Comparison of ENCODE assay signal across 16 mouse cellular contexts in the genomic region with DNA sequence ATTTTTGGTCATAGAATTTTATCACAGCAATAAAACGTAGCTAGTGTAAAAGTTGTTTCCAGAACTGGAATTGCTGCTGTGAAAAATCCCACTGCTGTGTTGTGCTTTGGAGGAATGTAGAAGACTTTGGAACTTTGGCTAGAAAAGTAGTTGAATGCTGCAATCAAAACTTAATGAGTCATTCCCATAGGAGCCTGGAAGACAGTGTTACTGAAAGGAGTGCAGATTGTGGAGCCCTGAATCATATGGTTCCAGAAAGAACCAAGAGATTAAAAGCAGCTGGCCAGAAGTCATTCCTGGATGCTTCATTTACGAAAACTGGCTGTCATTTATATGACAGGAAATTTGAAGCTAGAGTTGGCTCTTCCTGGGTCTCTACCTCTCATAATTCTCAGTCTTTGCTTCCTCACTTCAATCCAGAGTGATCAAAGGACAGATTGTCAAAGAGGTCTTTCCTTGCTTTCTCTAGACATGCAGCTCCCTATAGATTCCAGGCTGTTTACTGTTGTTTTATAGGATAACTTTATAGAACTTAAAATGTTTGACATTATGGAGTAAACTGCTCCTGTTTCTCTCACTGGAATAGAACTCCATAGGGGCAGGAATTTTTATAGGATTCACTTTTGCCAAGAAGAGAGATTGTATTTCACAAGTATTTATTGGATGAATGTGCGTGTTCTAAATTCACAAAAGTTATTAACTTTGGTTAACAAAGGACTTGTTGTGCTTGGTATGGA.
A peak's percentile ranks its signal among the peaks of the same experiment; 100 is the strongest.
DNase-seq lines count a peak whose midpoint lies in the region; ATAC-seq and TF ChIP-seq lines count a peak whose summit lies in the region.
"Had no signal": no experiment of that assay in that cellular context is flagged by ENCODE, and none has a peak within 500 bp of the region (broad histone marks: within the 10 kb centered on the region; RNA-seq: fewer than 3 reads in every experiment).

No protein-coding gene starts in this region.

- ATAC-seq in Patski = peak; percentile 78
- peak; percentile 87 for ATAC-seq in limb, embryonic 13.5 days (ENCODE audit: low FRiP score, low read depth)
- no peak for ATAC-seq in midbrain, embryonic 15.5 days (replicated peaks)

- no peak overlapping the region for H3K4me2 ChIP-seq in limb, embryonic 13.5 days (replicated peaks)
- H3K4me2 ChIP-seq in midbrain, embryonic 15.5 days = no peak overlapping the region
- H3K4me2 ChIP-seq: heart, embryonic 11.5 days; midbrain, embryonic 12.5 days had no signal

- H3K79me2 ChIP-seq in liver, adult 2 months (ENCODE audit: control insufficient read depth, insufficient read depth, low read length) = no peaks in the 10 kb centered on the region

- POLR2A ChIA-PET in Patski (lab: Charles Lee) = no interaction called here

- H3K36me3 ChIP-seq in liver, adult 2 months (ENCODE audit: control insufficient read depth, insufficient read depth, low read length) = no peaks in the 10 kb centered on the region
- no peaks in the 10 kb centered on the region for H3K36me3 ChIP-seq in limb, embryonic 13.5 days
- H3K36me3 ChIP-seq in midbrain, embryonic 15.5 days (replicated peaks) = no peaks in the 10 kb centered on the region
- H3K36me3 ChIP-seq: hindbrain, embryonic 10.5 days; midbrain, embryonic 12.5 days had no signal

- no peak overlapping the region for H3K9ac ChIP-seq in liver, adult 2 months (ENCODE audit: low read depth, low read length)
- no peak overlapping the region for H3K9ac ChIP-seq in limb, embryonic 13.5 days
- no peak overlapping the region for H3K9ac ChIP-seq in midbrain, embryonic 15.5 days
- H3K9ac ChIP-seq: midbrain, embryonic 12.5 days had no signal

- CTCF ChIA-PET in Patski (lab: Charles Lee) = interaction anchor here (1.0 kb wide), 1 partner anchor 18 kb away, joined by 4 read pairs; no protein-coding TSS in a partner anchor

- in situ Hi-C loops in Patski (cut with MboI; ENCODE audit: low pct_unique_long_range_greater_than_20kb) = no loop called here

- TF ChIP-seq CTCF in liver, adult 2 months (IDR thresholded peaks at IDR 0.05; ENCODE audit: low read depth, low read length) = no peak
- TF ChIP-seq CTCF in Patski (IDR thresholded peaks at IDR 0.05) = no peak

- no peak for TF ChIP-seq POLR2A in liver, adult 2 months (IDR thresholded peaks at IDR 0.05; ENCODE audit: extremely low read depth, insufficient read depth, low read length)

- H3K9me3 ChIP-seq in limb, embryonic 13.5 days = no peaks in the 10 kb centered on the region
- no peaks in the 10 kb centered on the region for H3K9me3 ChIP-seq in midbrain, embryonic 15.5 days
- H3K9me3 ChIP-seq: hindbrain, embryonic 10.5 days; midbrain, embryonic 12.5 days had no signal

- 71% methylated on average over 3 of the region's 3 CpGs for WGBS in liver, adult 2 months
- WGBS in limb, embryonic 13.5 days = 39% methylated on average over 3 of the region's 3 CpGs
- 97% methylated on average over 3 of the region's 3 CpGs for WGBS in midbrain, embryonic 15.5 days

- peak overlapping the region; percentile 54 for H3K27ac ChIP-seq in liver, adult 2 months (replicated peaks; ENCODE audit: insufficient read depth, low read depth, low read length)
- H3K27ac ChIP-seq in limb, embryonic 13.5 days = peak overlapping the region; percentile 58
- no peak overlapping the region for H3K27ac ChIP-seq in midbrain, embryonic 15.5 days
- H3K27ac ChIP-seq: hindbrain, embryonic 10.5 days; midbrain, embryonic 12.5 days had no signal

- H3K4me1 ChIP-seq in liver, adult 2 months (ENCODE audit: control insufficient read depth, insufficient read depth, low read length) = no peaks in the 10 kb centered on the region; the same call in none of the 2 replicates
- H3K4me1 ChIP-seq in limb, embryonic 13.5 days = peaks cover 5% of the 10 kb centered on the region; the same call in 1 of the 2 replicates
- H3K4me1 ChIP-seq in midbrain, embryonic 15.5 days = no peaks in the 10 kb centered on the region

- no peak overlapping the region for H3K4me3 ChIP-seq in liver, adult 2 months (ENCODE audit: insufficient read depth, low read depth, low read length)
- no peak overlapping the region for H3K4me3 ChIP-seq in limb, embryonic 13.5 days
- H3K4me3 ChIP-seq in midbrain, embryonic 15.5 days = no peak overlapping the region
- H3K4me3 ChIP-seq: hindbrain, embryonic 10.5 days; midbrain, embryonic 12.5 days; myocyte had no signal

- intact Hi-C loops in heart, postnatal 36 days (cut with DNase I) = no loop called here

- no peaks in the 10 kb centered on the region for H3K27me3 ChIP-seq in liver, adult 2 months (ENCODE audit: control insufficient read depth, insufficient read depth, low read length)
- H3K27me3 ChIP-seq in Patski = no peaks in the 10 kb centered on the region
- H3K27me3 ChIP-seq in limb, embryonic 13.5 days = no peaks in the 10 kb centered on the region
- H3K27me3 ChIP-seq in midbrain, embryonic 15.5 days (replicated peaks) = no peaks in the 10 kb centered on the region
- H3K27me3 ChIP-seq: midbrain, embryonic 12.5 days had no signal

- peak; percentile 24 for DNase-seq in heart, adult 8-10 months (ENCODE audit: low spot score)
- DNase-seq in heart, postnatal 36 days = no peak
- DNase-seq in liver, adult 2 months (ENCODE audit: extremely low read depth, low read depth, low spot score) = peak; percentile 80
- DNase-seq in liver (no peak), Patski (ENCODE audit: low read depth, low spot score) (peak; percentile 6)
- DNase-seq in cerebellum, adult 11 months = no peak
- DNase-seq: adrenal gland, postnatal 25 days; cerebellum, postnatal 14 days; left cerebral cortex, postnatal 4 days; thymus, postnatal 25 days had no signal

Comparison
In these comparisons a context has a peak if more than half of its experiments do, and no peak if none do; other contexts are left out.
1. DNase-seq: peak in heart, adult 8-10 months (single experiment), liver, adult 2 months (single experiment) and Patski (single experiment); none in heart, postnatal 36 days (0 of 2), liver (single experiment) and cerebellum, adult 11 months (single experiment).